Comparison of ENCODE assay signal across 10 mouse cellular contexts in the genomic region with DNA sequence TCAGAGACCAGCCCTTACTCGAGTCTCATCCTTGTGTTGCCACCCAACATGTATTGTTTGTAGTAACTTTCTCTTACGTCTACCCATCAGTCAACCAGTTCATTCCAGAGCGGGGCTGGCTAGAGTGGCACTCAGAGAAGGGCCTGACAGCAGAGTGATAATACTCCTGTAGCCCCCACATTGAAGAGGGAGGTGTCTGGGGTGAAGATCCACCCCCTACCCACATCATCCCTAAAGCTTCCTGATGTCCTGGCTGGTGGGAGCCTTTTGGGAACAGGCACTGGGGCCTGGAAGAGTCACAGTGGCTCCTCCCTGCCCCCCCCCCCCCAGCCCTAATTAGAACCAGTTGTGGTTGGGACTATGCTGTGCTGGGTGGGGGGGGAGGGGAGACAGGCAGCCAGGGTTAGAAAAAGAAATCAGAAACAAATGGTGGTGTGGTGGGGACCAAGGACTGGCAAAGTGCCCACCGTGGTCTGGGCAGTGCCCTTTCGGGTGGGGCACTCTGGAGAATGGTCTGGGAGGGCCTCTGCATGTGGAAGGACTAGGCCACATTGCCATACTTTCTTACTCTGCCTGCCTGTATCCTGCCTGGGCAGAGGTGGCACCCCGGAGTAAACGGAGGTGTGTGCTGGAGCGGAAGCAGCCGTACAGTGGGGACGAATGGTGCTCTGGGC. TPM values are rescaled to one million over a fixed set of nuclear protein-coding genes. Genes with fewer than 3 reads are reported as not detected.
DNase-seq lines count a peak whose midpoint lies in the region; ATAC-seq lines count a peak whose summit lies in the region.
"Had no signal": no experiment of that assay in that cellular context is flagged by ENCODE, and none has a peak within 500 bp of the region (broad histone marks: within the 10 kb centered on the region; RNA-seq: fewer than 3 reads in every experiment).

No protein-coding gene starts in this region.

- no peak overlapping the region for H3K9ac ChIP-seq in midbrain, embryonic 15.5 days
- no peak overlapping the region for H3K9ac ChIP-seq in midbrain, embryonic 16.5 days (ENCODE audit: low read depth, low read length)
- no peak overlapping the region for H3K9ac ChIP-seq in stomach, embryonic 14.5 days (replicated peaks; ENCODE audit: low read depth, low read length)

- no peaks in the 10 kb centered on the region for H3K9me3 ChIP-seq in midbrain, embryonic 15.5 days
- no peaks in the 10 kb centered on the region for H3K9me3 ChIP-seq in midbrain, embryonic 16.5 days (replicated peaks; ENCODE audit: control insufficient read depth, low read length, poor library complexity, severe bottlenecking)
- H3K9me3 ChIP-seq in stomach, embryonic 14.5 days (ENCODE audit: control insufficient read depth, low read depth, low read length) = no peaks in the 10 kb centered on the region
- H3K9me3 ChIP-seq: megakaryocyte, embryonic 14.5 days had no signal

- peaks cover 8% of the 10 kb centered on the region for H3K36me3 ChIP-seq in midbrain, embryonic 15.5 days (replicated peaks)
- H3K36me3 ChIP-seq in midbrain, embryonic 16.5 days (ENCODE audit: control insufficient read depth, insufficient read depth, low read length) = peaks cover 15% of the 10 kb centered on the region
- H3K36me3 ChIP-seq in stomach, embryonic 14.5 days (ENCODE audit: control insufficient read depth, insufficient read depth, low read length) = peaks cover 40% of the 10 kb centered on the region

- no peak overlapping the region for H3K4me3 ChIP-seq in midbrain, embryonic 15.5 days
- H3K4me3 ChIP-seq in midbrain, embryonic 16.5 days (ENCODE audit: low read depth, low read length) = no peak overlapping the region
- no peak overlapping the region for H3K4me3 ChIP-seq in stomach, embryonic 14.5 days (ENCODE audit: low read depth, low read length)
- H3K4me3 ChIP-seq: megakaryocyte, embryonic 14.5 days had no signal

- WGBS in midbrain, embryonic 15.5 days = 50% methylated on average over 10 of the region's 10 CpGs
- WGBS in midbrain, embryonic 16.5 days = 55% methylated on average over 10 of the region's 10 CpGs
- 47% methylated on average over 10 of the region's 10 CpGs for WGBS in stomach, embryonic 14.5 days

- intact Hi-C loops in left cerebral cortex, postnatal 10 days (cut with DNase I) = loop anchor here (2.0 kb wide), 1 partner anchor 23 kb away; no protein-coding TSS in a partner anchor

- DNase-seq in heart, adult 11 months = peak; percentile 93
- DNase-seq in heart, adult 8-10 months (ENCODE audit: low spot score) = no peak
- DNase-seq in forelimb bud, embryonic 11.5 days (ENCODE audit: low read depth, low spot score) = peak; percentile 49
- DNase-seq in left cerebral cortex, postnatal 10 days (ENCODE audit: extremely low spot score in 1 of 2, low spot score in 2 of 2) = no peak

- H3K27me3 ChIP-seq in midbrain, embryonic 15.5 days (replicated peaks) = no peaks in the 10 kb centered on the region
- no peaks in the 10 kb centered on the region for H3K27me3 ChIP-seq in midbrain, embryonic 16.5 days (ENCODE audit: control insufficient read depth, insufficient read depth, low read depth, low read length)
- no peaks in the 10 kb centered on the region for H3K27me3 ChIP-seq in stomach, embryonic 14.5 days (ENCODE audit: control insufficient read depth, insufficient read depth, low read length)

- ATAC-seq in midbrain, embryonic 15.5 days (replicated peaks) = no peak
- ATAC-seq in midbrain, embryonic 16.5 days = no peak
- ATAC-seq in stomach, embryonic 14.5 days (ENCODE audit: insufficient number of reproducible peaks, insufficient read depth, low FRiP score, low read depth) = no peak
- no peak for ATAC-seq in erythroid progenitor cell, adult 5-6 weeks (replicated peaks; ENCODE audit: low FRiP score, poor library complexity, severe bottlenecking)

- H3K4me2 ChIP-seq in midbrain, embryonic 15.5 days = peak overlapping the region; percentile 3; the same call in 1 of the 2 replicates
- H3K4me2 ChIP-seq in midbrain, embryonic 16.5 days (ENCODE audit: low read length) = no peak overlapping the region
- no peak overlapping the region; the same call in 1 of the 2 replicates for H3K4me2 ChIP-seq in stomach, embryonic 14.5 days (replicated peaks; ENCODE audit: low read depth, low read length)

- H3K4me1 ChIP-seq in midbrain, embryonic 15.5 days = peaks cover 54% of the 10 kb centered on the region
- H3K4me1 ChIP-seq in midbrain, embryonic 16.5 days (ENCODE audit: control insufficient read depth, insufficient read depth, low read length) = peaks cover 53% of the 10 kb centered on the region
- peaks cover 53% of the 10 kb centered on the region for H3K4me1 ChIP-seq in stomach, embryonic 14.5 days (ENCODE audit: control insufficient read depth, insufficient read depth, low read length)

- no peak overlapping the region for H3K27ac ChIP-seq in midbrain, embryonic 15.5 days
- H3K27ac ChIP-seq in midbrain, embryonic 16.5 days (ENCODE audit: low read length) = no peak overlapping the region
- H3K27ac ChIP-seq in stomach, embryonic 14.5 days (ENCODE audit: low read length) = peak overlapping the region; percentile 11; the same call in 1 of the 2 replicates

RNA-seq across cellular contexts. Expression of gene Bcl9l, which starts 18.7 kb away (rescaled TPM):
- total RNA-seq in heart, adult 8-10 months (2022) = 10 to 100 TPM; 51.6 to 56.9 (median 53.9) TPM
- 12.5 and 13.0 TPM in 2 replicates for polyA plus RNA-seq in midbrain, embryonic 15.5 days (2015; fragmentation: Nextera tagmentation; extraction: Ambion mirVana)
- 10.7 and 10.8 TPM in 2 replicates for polyA plus RNA-seq in midbrain, embryonic 16.5 days (2015; fragmentation: Nextera tagmentation; extraction: Ambion mirVana)
- polyA plus RNA-seq in stomach, embryonic 14.5 days (2014; fragmentation: Nextera tagmentation; extraction: Ambion mirVana) = 15.4 and 16.3 TPM in 2 replicates
- total RNA-seq in erythroid progenitor cell, adult 5-6 weeks (2015; ENCODE audit: low replicate concordance) = 0.36 and 2.5 TPM in 2 replicates
- 1.2 and 1.7 TPM in 2 replicates for total RNA-seq in erythroid progenitor cell, adult 5-6 weeks (2017; ENCODE audit: low replicate concordance)
- total RNA-seq in left cerebral cortex, postnatal 10 days (2021) = 10 to 100 TPM; 85.4 to 98.1 TPM

RNA-seq across cellular contexts. Expression of gene Upk2, which starts 46.6 kb away (rescaled TPM):
- total RNA-seq in heart, adult 8-10 months (2022) = under 1 TPM in 2 of 4 experiments, not detected in 2; 0.26 to 0.28 TPM
- polyA plus RNA-seq in midbrain, embryonic 15.5 days (2015; fragmentation: Nextera tagmentation; extraction: Ambion mirVana) = not detected in 2 replicates
- polyA plus RNA-seq in midbrain, embryonic 16.5 days (2015; fragmentation: Nextera tagmentation; extraction: Ambion mirVana) = not detected in 2 replicates
- 25.9 and 26.4 TPM in 2 replicates for polyA plus RNA-seq in stomach, embryonic 14.5 days (2014; fragmentation: Nextera tagmentation; extraction: Ambion mirVana)
- not detected in 2 replicates for total RNA-seq in erythroid progenitor cell, adult 5-6 weeks (2015; ENCODE audit: low replicate concordance)
- total RNA-seq in erythroid progenitor cell, adult 5-6 weeks (2017; ENCODE audit: low replicate concordance) = not detected in 2 replicates
- not detected for total RNA-seq in left cerebral cortex, postnatal 10 days (2021)
- total RNA-seq: heart, postnatal 14 days had no signal

Comparison
In these comparisons a context has a peak if more than half of its experiments do, and no peak if none do; other contexts are left out.
1. DNase-seq: peak in heart, adult 11 months (single experiment) and forelimb bud, embryonic 11.5 days (single experiment); none in heart, adult 8-10 months (single experiment) and left cerebral cortex, postnatal 10 days (0 of 2).
2. RNA of gene Bcl9l, which starts 18.7 kb away (total RNA-seq): 85.4 to 98.1 TPM in left cerebral cortex, postnatal 10 days and 51.6 to 56.9 TPM in heart, adult 8-10 months; 0.36 to 2.5 TPM in erythroid progenitor cell, adult 5-6 weeks; every median in the first group is over 10 times any median in the second.